Mouse (Mus musculus) heart, embryonic 11.5 days (tissue): ENCODE results near the gene Sema3f. TPM values are rescaled to one million over a fixed set of nuclear protein-coding genes. Genes with fewer than 3 reads are reported as not detected.

Experiments used
- ATAC-seq: fragments of 200-750 bp; cut with Nextera tagmentation; replicated peaks from 2 replicates; pipeline ENCODE4 v1.8.0; 2017; ENCODE audit warnings: moderate library complexity; ENCODE audit not compliant: insufficient number of reproducible peaks, low FRiP score, low TSS enrichment
- H3K27ac ChIP-seq: fragments of 300-500 bp; sonication (generic); 2 replicates; pipeline ENCODE4 v1.5.1; 2014; ENCODE audit warnings: mild to moderate bottlenecking, low read depth, low read length
- H3K27me3 ChIP-seq: fragments of 300-500 bp; sonication (generic); 2 replicates; pipeline ENCODE4 v1.6.1; 2014; ENCODE audit warnings: mild to moderate bottlenecking, low read length, mixed read lengths; ENCODE audit not compliant: control insufficient read depth, insufficient read depth
- H3K36me3 ChIP-seq: fragments of 300-500 bp; sonication (generic); 2 replicates; pipeline ENCODE4 v1.6.1; 2014; ENCODE audit warnings: mild to moderate bottlenecking, low read length, moderate library complexity, mixed read lengths; ENCODE audit not compliant: control insufficient read depth, insufficient read depth
- H3K4me1 ChIP-seq: fragments of 300-500 bp; sonication (generic); 2 replicates; pipeline ENCODE4 v1.6.1; 2014; ENCODE audit warnings: low read length; ENCODE audit not compliant: control insufficient read depth, insufficient read depth
- H3K4me2 ChIP-seq: fragments of 300-500 bp; sonication (generic); 2 replicates; pipeline ENCODE4 v1.6.1; 2014; ENCODE audit warnings: mild to moderate bottlenecking, moderate library complexity
- H3K4me3 ChIP-seq: fragments of 300-500 bp; sonication (generic); 2 replicates; pipeline ENCODE4 v1.5.1; 2014; ENCODE audit warnings: low read depth, low read length
- H3K9ac ChIP-seq: fragments of 300-500 bp; sonication (generic); 2 replicates; pipeline ENCODE4 v1.6.1; 2014; ENCODE audit warnings: mild to moderate bottlenecking, low read depth, low read length, moderate library complexity
- H3K9me3 ChIP-seq: fragments of 300-500 bp; sonication (generic); replicated peaks from 2 replicates; pipeline ENCODE4 v1.6.1; 2016; ENCODE audit warnings: low read length; ENCODE audit not compliant: control insufficient read depth
- WGBS: fragments of 180-500 bp; shearing (Covaris S2); extraction: QIAGEN DNeasy Blood & Tissue Kit; methylation state at CpG from one replicate; pipeline ENCODE4 v1.1.7; 2014; ENCODE audit not compliant: insufficient replicate concordance; 5-methylcytosine and 5-hydroxymethylcytosine counted together
- polyA plus RNA-seq: library from polyadenylated mRNA; unstranded; fragments of >200 nt; fragmentation: Nextera tagmentation; extraction: Ambion mirVana; gene quantifications from 2 replicates; pipeline ENCODE4 v1.2.1, GENCODE M21; 2014

The Sema3f gene
- 4.6 and 5.8 TPM in 2 replicates for polyA plus RNA-seq

DNA sequence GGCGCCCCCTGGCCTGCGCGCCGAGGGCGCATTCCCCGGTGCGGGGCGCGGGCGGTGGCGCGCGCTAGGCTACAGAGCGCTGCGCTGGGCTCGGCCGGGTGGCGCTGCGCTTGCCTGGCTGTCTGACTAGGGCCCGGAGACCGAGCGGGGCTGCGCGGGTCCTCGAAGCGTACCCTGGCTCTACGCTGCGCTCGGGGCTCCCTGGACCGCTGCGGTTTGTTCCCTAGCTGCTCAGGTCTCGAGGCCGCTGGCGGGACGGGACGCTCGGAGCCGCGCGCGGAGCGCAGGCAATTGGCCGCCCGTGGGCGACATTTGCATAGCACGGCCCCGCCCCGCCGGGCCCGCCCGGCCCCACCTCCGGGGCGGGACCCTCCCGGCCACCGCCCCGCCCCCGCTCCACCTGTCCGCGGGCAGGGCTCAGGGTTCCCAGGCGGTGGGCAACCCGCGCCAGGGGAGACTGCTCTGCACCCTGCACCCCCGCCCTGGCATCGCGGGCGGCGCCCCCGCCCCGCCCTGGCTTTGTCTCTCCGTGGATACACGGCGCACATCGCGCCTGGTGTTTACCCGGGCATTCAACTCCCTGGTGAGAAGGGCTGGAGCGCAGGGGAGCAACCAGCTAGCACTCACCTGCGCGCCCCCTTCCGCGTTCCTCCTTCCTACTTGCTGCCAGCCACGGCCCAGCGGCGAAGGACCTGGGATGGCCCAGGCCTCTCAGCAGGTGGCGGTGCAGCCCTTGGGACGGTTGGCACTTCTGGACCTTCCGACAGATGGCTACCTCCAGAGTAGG, at the start of gene Sema3f:
TSS of gene Sema3f (minus strand) at position 779 of the 787 bp plus-strand sequence.
- Histone ChIP-seq H3K9me3 (no peaks in the 10 kb centered on the region), H3K4me2 (peak within 1 kb of the TSS; percentile 80), H3K4me3 (peak within 1 kb of the TSS; percentile 65), H3K36me3 (no peaks in the 10 kb centered on the region), H3K27ac (peak within 1 kb of the TSS; percentile 42; the same call in 1 of the 2 replicates), H3K9ac (peak within 1 kb of the TSS; percentile 71), H3K27me3 (peaks cover 41% of the 10 kb centered on the region), H3K4me1 (peaks cover 53% of the 10 kb centered on the region)
- peak; percentile 73 for ATAC-seq
- WGBS = under 1% methylated on average over 67 of the region's 86 CpGs

DNA sequence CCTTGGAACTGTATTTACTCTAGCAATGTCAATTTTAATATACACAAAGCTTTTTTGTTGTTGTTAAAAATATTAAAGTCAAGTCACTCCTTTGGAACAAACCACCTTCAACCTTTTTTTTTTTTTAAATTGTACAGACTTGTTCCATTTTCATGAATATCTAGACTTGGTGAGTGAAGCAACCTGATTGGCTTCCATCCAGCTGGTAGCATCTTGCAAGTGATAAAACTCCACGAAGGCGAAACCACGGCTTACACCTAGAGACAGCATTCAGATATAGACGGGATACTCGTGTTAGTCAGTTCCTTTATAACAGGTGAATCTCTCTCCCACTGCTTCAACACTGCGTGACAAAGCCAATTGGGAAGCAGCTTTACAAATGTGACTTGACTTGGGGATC, 49.3 kb upstream of the Sema3f start:
- no peaks in the 10 kb centered on the region for H3K9me3 ChIP-seq
- H3K36me3 ChIP-seq = peaks cover 50% of the 10 kb centered on the region
- no peaks in the 10 kb centered on the region for H3K4me1 ChIP-seq
- WGBS = 94% methylated on average over 6 of the region's 6 CpGs
- no peaks in the 10 kb centered on the region for H3K27me3 ChIP-seq
- H3K9ac ChIP-seq = no peak overlapping the region
- no peak for ATAC-seq
- H3K27ac ChIP-seq = no peak overlapping the region
- no peak overlapping the region for H3K4me2 ChIP-seq
- no peak overlapping the region for H3K4me3 ChIP-seq

DNA sequence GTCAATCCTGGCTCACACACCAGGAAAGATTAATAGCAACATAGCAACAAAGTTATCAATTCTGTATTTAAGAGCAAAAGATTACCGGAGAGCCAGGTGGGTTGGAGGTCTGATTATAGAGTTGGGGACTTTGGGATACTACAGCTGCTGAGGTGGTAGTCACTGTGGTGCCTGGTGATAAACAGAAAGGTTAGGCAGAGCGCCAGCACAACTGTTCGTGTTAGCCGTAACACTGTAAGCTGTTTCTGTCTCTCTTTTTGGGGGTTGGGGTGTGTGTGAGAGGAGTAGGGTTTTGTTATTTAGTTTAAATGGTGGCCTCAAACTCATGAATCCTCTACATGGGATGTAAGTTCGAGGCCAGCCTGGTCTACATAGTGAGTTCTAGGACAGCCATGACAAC, 40.1 kb upstream of the Sema3f start:
- no peaks in the 10 kb centered on the region for H3K27me3 ChIP-seq
- no peak overlapping the region for H3K9ac ChIP-seq
- no peaks in the 10 kb centered on the region for H3K9me3 ChIP-seq
- 90% methylated on average over 5 of the region's 5 CpGs for WGBS
- no peaks in the 10 kb centered on the region for H3K4me1 ChIP-seq
- ATAC-seq = no peak
- H3K4me2 ChIP-seq = no peak overlapping the region
- no peak overlapping the region for H3K4me3 ChIP-seq
- no peak overlapping the region for H3K27ac ChIP-seq
- peaks cover 80% of the 10 kb centered on the region for H3K36me3 ChIP-seq

DNA sequence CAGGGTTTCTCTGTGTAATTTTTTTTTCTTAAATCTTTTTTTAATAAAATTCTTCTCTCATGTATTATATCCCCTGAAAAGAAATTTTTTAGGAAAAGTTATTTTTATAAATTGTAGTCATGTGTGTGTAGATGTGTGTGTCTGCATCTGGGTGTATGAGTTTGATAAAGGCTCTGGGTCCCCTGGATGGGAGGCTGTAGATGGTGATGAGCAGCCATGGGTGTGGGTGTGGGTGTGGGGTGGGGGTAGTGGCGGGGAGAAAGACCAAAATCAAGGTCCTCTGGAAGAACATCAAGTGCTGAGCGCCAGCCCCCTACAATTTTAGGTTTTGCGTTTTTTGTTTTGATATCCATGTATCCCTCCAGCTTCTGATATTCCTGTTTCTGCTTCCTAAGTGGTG, 37.8 kb upstream of the Sema3f start:
- H3K36me3 ChIP-seq = peaks cover 90% of the 10 kb centered on the region
- no peak for ATAC-seq
- H3K27me3 ChIP-seq = no peaks in the 10 kb centered on the region
- WGBS = 94% methylated on average over 3 of the region's 3 CpGs
- no peak overlapping the region for H3K27ac ChIP-seq
- no peak overlapping the region for H3K4me2 ChIP-seq
- H3K4me1 ChIP-seq = no peaks in the 10 kb centered on the region
- H3K9me3 ChIP-seq = no peaks in the 10 kb centered on the region
- H3K4me3 ChIP-seq = no peak overlapping the region
- H3K9ac ChIP-seq = no peak overlapping the region

DNA sequence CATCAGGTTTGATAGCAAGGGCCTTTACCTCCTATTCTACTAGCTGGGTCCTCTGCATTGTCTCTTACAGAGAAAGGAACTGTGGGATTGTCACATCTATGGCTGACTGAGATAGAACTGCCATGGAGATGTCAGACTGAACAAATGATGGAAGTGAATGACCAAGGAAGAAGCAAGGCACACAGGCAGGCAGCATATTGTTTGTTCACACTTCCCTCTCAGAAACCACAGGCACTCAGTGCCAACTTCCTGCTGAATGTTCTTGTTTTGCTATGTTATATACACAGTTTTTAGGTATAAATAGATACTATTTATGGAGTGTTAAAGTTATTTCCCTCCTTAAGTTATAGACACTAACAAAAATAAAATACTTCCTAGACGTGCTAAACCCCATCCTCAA, 37.0 kb upstream of the Sema3f start:
- no peak for ATAC-seq
- 98% methylated on average over 1 of the region's 1 CpGs for WGBS

DNA sequence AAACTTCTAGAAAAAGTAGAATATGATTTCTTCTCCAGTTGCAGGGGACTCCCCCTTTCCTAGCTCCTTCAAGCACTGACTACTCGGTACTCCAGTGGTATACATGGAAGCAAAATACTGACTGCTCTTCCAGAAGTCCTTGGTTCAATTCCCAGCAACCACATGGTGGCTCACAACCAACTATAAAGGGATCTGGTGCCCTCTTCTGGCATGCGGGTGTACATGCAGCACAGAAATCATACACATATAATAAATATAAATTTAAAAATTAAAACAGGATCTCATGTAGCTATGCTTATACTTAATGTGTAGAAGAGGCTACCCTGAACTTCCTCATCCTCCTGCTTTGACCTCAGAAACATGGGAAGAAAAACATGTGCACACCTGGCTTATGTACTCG, 36.4 kb upstream of the Sema3f start:
- ATAC-seq = no peak
- no peak overlapping the region for H3K9ac ChIP-seq
- 87% methylated on average over 3 of the region's 3 CpGs for WGBS
- no peak overlapping the region for H3K4me3 ChIP-seq
- H3K9me3 ChIP-seq = no peaks in the 10 kb centered on the region
- H3K4me2 ChIP-seq = no peak overlapping the region
- peaks cover 90% of the 10 kb centered on the region for H3K36me3 ChIP-seq
- no peaks in the 10 kb centered on the region for H3K27me3 ChIP-seq
- no peaks in the 10 kb centered on the region for H3K4me1 ChIP-seq
- no peak overlapping the region for H3K27ac ChIP-seq

More for the DNA sequence above, 37.0 kb upstream of the Sema3f start:
- no peak overlapping the region for H3K4me2 ChIP-seq
- no peak overlapping the region for H3K9ac ChIP-seq
- no peaks in the 10 kb centered on the region for H3K9me3 ChIP-seq
- no peaks in the 10 kb centered on the region for H3K4me1 ChIP-seq
- H3K27me3 ChIP-seq = no peaks in the 10 kb centered on the region
- no peak overlapping the region for H3K4me3 ChIP-seq
- H3K36me3 ChIP-seq = peaks cover 91% of the 10 kb centered on the region
- no peak overlapping the region for H3K27ac ChIP-seq

DNA sequence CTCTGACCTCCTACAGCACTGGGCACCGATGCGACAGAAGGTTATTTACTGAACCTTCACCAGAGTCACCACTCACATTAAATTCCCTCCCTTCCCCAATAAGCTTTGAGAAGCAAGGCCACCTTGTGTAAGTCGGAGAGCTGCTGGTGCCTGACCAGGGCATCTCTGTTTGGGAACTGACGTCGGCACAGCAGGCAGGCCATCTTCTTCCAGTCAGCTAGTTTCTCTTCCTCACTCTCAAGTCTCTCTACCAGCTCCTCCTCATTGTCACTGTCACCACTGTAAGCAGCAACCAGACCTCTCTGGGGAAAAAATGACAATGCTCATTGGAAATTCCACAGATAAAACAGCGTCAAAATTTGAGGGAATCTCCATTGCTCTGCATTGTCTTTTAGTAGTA, 33.8 kb upstream of the Sema3f start:
- WGBS = 91% methylated on average over 6 of the region's 6 CpGs
- Histone ChIP-seq H3K27me3 (no peaks in the 10 kb centered on the region), H3K36me3 (peaks cover 87% of the 10 kb centered on the region), H3K4me1 (no peaks in the 10 kb centered on the region), H3K9ac (no peak overlapping the region), H3K9me3 (no peaks in the 10 kb centered on the region), H3K4me3 (no peak overlapping the region), H3K27ac (no peak overlapping the region), H3K4me2 (no peak overlapping the region)
- no peak for ATAC-seq

DNA sequence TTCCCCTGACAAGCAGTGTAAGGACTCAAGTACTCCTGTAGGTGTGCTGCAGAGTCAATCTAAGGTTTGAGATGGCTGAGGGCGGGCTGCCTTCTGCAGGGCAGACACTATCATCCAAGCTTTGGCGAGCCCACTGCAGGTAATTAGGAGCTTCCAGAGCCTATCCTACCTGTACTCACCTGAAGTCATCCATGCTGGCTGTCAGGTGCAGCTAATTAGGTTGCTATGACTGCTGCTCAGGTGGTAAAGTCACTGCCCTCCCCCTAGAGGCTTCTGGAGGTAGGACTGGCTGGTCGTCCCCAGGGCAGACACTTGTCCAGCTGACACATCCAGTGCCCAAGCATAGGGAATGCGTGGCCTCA, 28.5 kb upstream of the Sema3f start:
- H3K27me3 ChIP-seq = peaks cover 24% of the 10 kb centered on the region
- WGBS = 41% methylated on average over 4 of the region's 4 CpGs
- H3K4me2 ChIP-seq = no peak overlapping the region
- H3K27ac ChIP-seq = no peak overlapping the region
- H3K36me3 ChIP-seq = peaks cover 41% of the 10 kb centered on the region
- ATAC-seq = no peak
- H3K4me1 ChIP-seq = peaks cover 18% of the 10 kb centered on the region
- no peak overlapping the region for H3K9ac ChIP-seq
- H3K9me3 ChIP-seq = no peaks in the 10 kb centered on the region
- H3K4me3 ChIP-seq = no peak overlapping the region
